In genomic region chr17:85087591-85087990, GRCm38 (mm10) we compare ENCODE assay signal across 16 mouse cellular contexts. TPM values are rescaled to one million over a fixed set of nuclear protein-coding genes. Genes with fewer than 3 reads are reported as not detected.
A peak's percentile ranks its signal among the peaks of the same experiment; 100 is the strongest.
DNase-seq lines count a peak whose midpoint lies in the region; ATAC-seq and TF ChIP-seq lines count a peak whose summit lies in the region.
"Had no signal": no experiment of that assay in that cellular context is flagged by ENCODE, and none has a peak within 500 bp of the region (broad histone marks: within the 10 kb centered on the region; RNA-seq: fewer than 3 reads in every experiment).

No protein-coding gene starts in this region.

- no peaks in the 10 kb centered on the region for H3K36me3 ChIP-seq in heart, embryonic 16.5 days (ENCODE audit: control insufficient read depth, insufficient read depth)
- H3K36me3 ChIP-seq in liver, postnatal 0 days (replicated peaks; ENCODE audit: insufficient read depth, low read length): no peaks in the 10 kb centered on the region

- no peak for ATAC-seq in heart, embryonic 16.5 days (replicated peaks; ENCODE audit: extremely low read depth, insufficient read depth, low FRiP score)
- no peak for ATAC-seq in liver, postnatal 0 days
- ATAC-seq: forebrain, embryonic 14.5 days had no signal

- peak; percentile 76 for DNase-seq in cerebellum, adult 11-12 months
- DNase-seq in cerebellum, postnatal 4 days (ENCODE audit: low spot score in 2 of 2): no peak
- peak; percentile 7 for DNase-seq in A20 (ENCODE audit: low read depth, low spot score)
- DNase-seq in gastrocnemius, adult 2 months: peak; percentile 82
- no peak for DNase-seq in thymus, postnatal 14 days
- no peak for DNase-seq in liver, postnatal 0 days
- no peak for DNase-seq in retina, postnatal 1 day
- DNase-seq: adrenal gland, postnatal 10 days; lung, adult 18-20 months had no signal

- 52% methylated on average over 5 of the region's 5 CpGs for WGBS in heart, embryonic 16.5 days
- 82% methylated on average over 5 of the region's 5 CpGs for WGBS in liver, postnatal 0 days (ENCODE audit: insufficient replicate concordance)

- no peaks in the 10 kb centered on the region for H3K9me3 ChIP-seq in heart, embryonic 16.5 days (replicated peaks; ENCODE audit: control insufficient read depth, low read length)
- H3K9me3 ChIP-seq in liver, postnatal 0 days (ENCODE audit: low read length): no peaks in the 10 kb centered on the region
- H3K9me3 ChIP-seq: embryonic facial prominence, embryonic 13.5 days; kidney, embryonic 15.5 days; limb, embryonic 12.5 days had no signal

- no peak for TF ChIP-seq EP300 in liver, postnatal 0 days (IDR thresholded peaks at IDR 0.05; ENCODE audit: low read depth)

- peaks cover 28% of the 10 kb centered on the region for H3K4me1 ChIP-seq in heart, embryonic 16.5 days (ENCODE audit: control insufficient read depth, insufficient read depth, low read length)
- peaks cover 17% of the 10 kb centered on the region for H3K4me1 ChIP-seq in liver, postnatal 0 days (ENCODE audit: insufficient read depth)

- peak overlapping the region; percentile 27; the same call in 1 of the 2 replicates for H3K4me2 ChIP-seq in heart, embryonic 16.5 days (ENCODE audit: low read depth, low read length)
- no peak overlapping the region for H3K4me2 ChIP-seq in liver, postnatal 0 days (ENCODE audit: low read depth, low read length)
- H3K4me2 ChIP-seq: embryonic facial prominence, embryonic 13.5 days; kidney, embryonic 15.5 days; limb, embryonic 12.5 days had no signal

- peak overlapping the region; percentile 52 for H3K4me3 ChIP-seq in gastrocnemius, adult 2 months
- H3K4me3 ChIP-seq in heart, embryonic 16.5 days (ENCODE audit: low read length): no peak overlapping the region
- no peak overlapping the region for H3K4me3 ChIP-seq in liver, postnatal 0 days (ENCODE audit: low read depth, low read length)
- H3K4me3 ChIP-seq: embryonic facial prominence, embryonic 13.5 days; kidney, embryonic 15.5 days; limb, embryonic 12.5 days had no signal

- intact Hi-C loops in gastrocnemius, adult 2 months (cut with DNase I): loop anchor here (5.0 kb wide), 2 partner anchors 130 to 210 kb away; partner anchors contain the start of gene Ppm1b

- no peaks in the 10 kb centered on the region for H3K27me3 ChIP-seq in heart, embryonic 16.5 days (ENCODE audit: control insufficient read depth, insufficient read depth, low read length)
- no peaks in the 10 kb centered on the region for H3K27me3 ChIP-seq in liver, postnatal 0 days (ENCODE audit: insufficient read depth, low read length)
- H3K27me3 ChIP-seq: embryonic facial prominence, embryonic 13.5 days; kidney, embryonic 15.5 days; limb, embryonic 12.5 days had no signal

- no peak overlapping the region for H3K9ac ChIP-seq in heart, embryonic 16.5 days (ENCODE audit: low read length)
- no peak overlapping the region for H3K9ac ChIP-seq in liver, postnatal 0 days (replicated peaks)
- H3K9ac ChIP-seq: embryonic facial prominence, embryonic 13.5 days; kidney, embryonic 15.5 days; limb, embryonic 12.5 days had no signal

- H3K27ac ChIP-seq in gastrocnemius, adult 2 months: peak overlapping the region; percentile 95
- H3K27ac ChIP-seq in heart, embryonic 16.5 days (ENCODE audit: low read length): peak overlapping the region; percentile 78
- H3K27ac ChIP-seq in liver, postnatal 0 days (ENCODE audit: low read depth): no peak overlapping the region
- H3K27ac ChIP-seq: embryonic facial prominence, embryonic 13.5 days; kidney, embryonic 15.5 days; limb, embryonic 12.5 days had no signal

- no peak for TF ChIP-seq CTCF in gastrocnemius, adult 2 months (IDR thresholded peaks at IDR 0.05)
- TF ChIP-seq CTCF in liver, postnatal 0 days (IDR thresholded peaks at IDR 0.05; ENCODE audit: low read depth): no peak

RNA-seq across cellular contexts. Expression of gene Prepl, which starts 2.5 kb away (rescaled TPM):
- total RNA-seq in gastrocnemius, adult 2 months (2021): 10 to 100 TPM; 20.4 to 29.6 TPM
- polyA plus RNA-seq in heart, embryonic 16.5 days (2015; fragmentation: Nextera tagmentation; extraction: Ambion mirVana): 26.4 and 32.8 TPM in 2 replicates
- 4.5 and 4.6 TPM in 2 replicates for polyA plus RNA-seq in liver, postnatal 0 days (2015; fragmentation: Nextera tagmentation; extraction: Ambion mirVana)

RNA-seq across cellular contexts. Expression of gene Camkmt, which starts 2.8 kb away (rescaled TPM):
- under 1 TPM; 0.84 TPM for total RNA-seq in gastrocnemius, adult 2 months (2021)
- polyA plus RNA-seq in heart, embryonic 16.5 days (2015; fragmentation: Nextera tagmentation; extraction: Ambion mirVana): 5.7 and 6.7 TPM in 2 replicates
- polyA plus RNA-seq in liver, postnatal 0 days (2015; fragmentation: Nextera tagmentation; extraction: Ambion mirVana): 1.4 and 2.1 TPM in 2 replicates

RNA-seq across cellular contexts. Expression of gene Slc3a1, which starts 59.4 kb away (rescaled TPM):
- total RNA-seq in gastrocnemius, adult 2 months (2021): not detected
- polyA plus RNA-seq in heart, embryonic 16.5 days (2015; fragmentation: Nextera tagmentation; extraction: Ambion mirVana): 0.22 and 0.26 TPM in 2 replicates
- polyA plus RNA-seq in liver, postnatal 0 days (2015; fragmentation: Nextera tagmentation; extraction: Ambion mirVana): 7.8 and 8.9 TPM in 2 replicates
- total RNA-seq: gastrocnemius, postnatal 36 days; layer of hippocampus, postnatal 10 days had no signal

Comparison
In these comparisons a context has a peak if more than half of its experiments do, and no peak if none do; other contexts are left out.
1. DNase-seq: peak in cerebellum, adult 11-12 months (single experiment), A20 (single experiment) and gastrocnemius, adult 2 months (single experiment); none in cerebellum, postnatal 4 days (0 of 2), thymus, postnatal 14 days (single experiment), liver, postnatal 0 days (single experiment) and retina, postnatal 1 day (single experiment).